Mouse (Mus musculus) liver, adult (tissue): ENCODE measurements around the gene Olfr1453.

Source experiments
- GATA4 ChIP-seq: IDR thresholded peaks from 2 replicates; pipeline ENCODE4 v1.6.1; 2014; ENCODE audit warnings: mild to moderate bottlenecking, low read length; ENCODE audit not compliant: insufficient replicate concordance

The Olfr1453 gene

DNA sequence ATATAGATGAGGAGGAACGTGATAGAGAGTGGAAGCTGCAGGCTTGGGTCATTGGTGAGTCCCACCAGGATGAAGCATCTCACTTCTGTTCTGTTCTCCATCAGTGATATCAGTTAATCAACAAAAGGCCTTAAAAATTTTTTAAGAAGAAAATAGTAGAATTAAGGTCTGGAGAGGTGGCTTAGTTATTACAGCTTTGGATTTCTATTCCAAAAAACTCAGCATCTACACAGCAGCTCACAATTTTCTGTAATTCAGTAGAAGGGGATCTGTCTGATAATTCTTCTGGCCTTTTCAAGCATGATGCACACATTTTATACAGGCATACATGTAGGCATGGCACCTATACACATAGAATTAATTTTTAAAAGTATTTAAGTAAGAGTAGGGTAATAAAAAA, at the start of gene Olfr1453:
Olfr1453 (minus strand) TSS at position 101 of the 400 bp plus-strand sequence.
- no peak for TF ChIP-seq GATA4

- TF ChIP-seq GATA4 = no peak
Measured at GRCm38 (mm10) chr19:13060310-13060709, 32.2 kb upstream of the Olfr1453 start, which contains the start of gene Olfr1454. Olfr1454 (plus strand) TSS chr19:13060610.

- no peak for TF ChIP-seq GATA4
Measured at GRCm38 (mm10) chr19:12994714-12995113, 33.4 kb downstream of the Olfr1453 start, which contains the start of gene Olfr1451. Olfr1451 (plus strand) TSS chr19:12995014.
